Mouse (Mus musculus) kidney, adult 9 months (tissue): Measurements from ENCODE around the gene Pdcd2.
A peak's percentile ranks its signal among the peaks of the same experiment; 100 is the strongest.

Experiments
- DNase-seq: peaks from one replicate; pipeline ENCODE4 v3.0.0; 2022

Gene Pdcd2

GRCm38 (mm10) chr17:15497882-15498752 lies 29.0 kb downstream of the Pdcd2 start:
- DNase-seq, result peak; percentile 96

DNA sequence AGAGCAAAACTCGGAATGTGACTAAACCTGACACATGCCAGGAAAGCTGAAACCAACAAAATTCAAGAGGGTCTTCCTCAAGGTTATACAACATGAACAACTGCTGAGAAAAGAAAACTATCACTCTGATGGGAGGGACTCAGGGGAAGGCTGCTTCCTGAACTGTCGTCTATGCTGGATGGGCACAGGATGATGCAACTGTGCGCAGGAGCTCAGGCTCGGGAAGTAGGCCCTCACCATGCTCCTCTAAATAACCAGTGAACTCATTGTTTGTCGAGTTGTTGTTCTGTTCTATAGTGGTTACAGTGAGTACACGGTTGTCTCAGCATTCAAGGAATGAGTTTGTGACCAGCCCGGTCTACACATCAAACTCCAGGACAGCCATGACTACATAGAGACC lies 36.6 kb downstream of the Pdcd2 start:
- no peak for DNase-seq

- no peak for DNase-seq
Observed at GRCm38 (mm10) chr17:15472671-15473070, 54.4 kb downstream of the Pdcd2 start.
